Mouse (Mus musculus) skeletal muscle tissue, postnatal 0 days (tissue): ENCODE measurements around the gene Artn. TPM values are rescaled to one million over a fixed set of nuclear protein-coding genes. Genes with fewer than 3 reads are reported as not detected.

Experiments used
- polyA plus RNA-seq: library from polyadenylated mRNA; unstranded; fragments of >200 nt; fragmentation: Nextera tagmentation; extraction: Ambion mirVana; gene quantifications from 2 replicates; pipeline ENCODE4 v1.2.1, GENCODE M21; 2015

Artn gene
- polyA plus RNA-seq = 1.3 and 1.4 TPM in 2 replicates

GRCm38 (mm10) chr4:117929391-117929881 lies at the start of gene Artn:
TSS of gene Artn (minus strand) at chr4:117929763.

GRCm38 (mm10) chr4:117914591-117915442 lies 14.7 kb downstream of the Artn start, which contains the start of gene Ipo13:
TSS of gene Ipo13 (minus strand) at chr4:117914999.

GRCm38 (mm10) chr4:117891738-117892161 lies 37.8 kb downstream of the Artn start, which contains the start of gene Dph2:
TSS of gene Dph2 (minus strand) at chr4:117892032.

GRCm38 (mm10) chr4:117887133-117887532 lies 42.4 kb downstream of the Artn start, which contains the start of gene Atp6v0b:
TSS of gene Atp6v0b (minus strand) at chr4:117887333.

GRCm38 (mm10) chr4:117882701-117883691 lies 46.6 kb downstream of the Artn start, which contains the start of gene B4galt2:
TSS of gene B4galt2 (minus strand) at chr4:117883487.

Other genes starting within 250 kb of the Artn start
- 33.4 and 36.9 TPM in 2 replicates for gene Dmap1, start 247.5 kb downstream of the Artn start, polyA plus RNA-seq
- not detected in 2 replicates for gene Gm12845, start 205.4 kb downstream of the Artn start, polyA plus RNA-seq
- not detected in 2 replicates for gene Klf17, start 164.1 kb downstream of the Artn start, polyA plus RNA-seq
- 2.7 and 2.9 TPM in 2 replicates for gene Slc6a9, start 95.3 kb downstream of the Artn start, polyA plus RNA-seq
- gene Ccdc24, start 57.2 kb downstream of the Artn start, polyA plus RNA-seq = 0.46 and 0.53 TPM in 2 replicates
- 10.1 and 10.3 TPM in 2 replicates for gene B4galt2, start 46.3 kb downstream of the Artn start, polyA plus RNA-seq
- gene Atp6v0b, start 42.4 kb downstream of the Artn start, polyA plus RNA-seq = 138 and 139 TPM in 2 replicates
- gene Dph2, start 37.7 kb downstream of the Artn start, polyA plus RNA-seq = 4.3 and 4.8 TPM in 2 replicates
- 62.7 and 74.9 TPM in 2 replicates for gene Ipo13, start 14.8 kb downstream of the Artn start, polyA plus RNA-seq
- 6.8 and 7.0 TPM in 2 replicates for gene St3gal3, start 205.2 kb upstream of the Artn start, polyA plus RNA-seq